Mouse (Mus musculus): ENCODE measurements around the gene Tspan7. TPM values are rescaled to one million over a fixed set of nuclear protein-coding genes. Genes with fewer than 3 reads are reported as not detected.

The Tspan7 gene
- total RNA-seq (2014; rRNA removed) = 11.9 and 12.7 TPM in 2 replicates
- 18.4 and 27.0 TPM in 2 replicates for polyA plus RNA-seq (2012; rRNA removed)

GRCm38 (mm10) chrX:10484872-10485569 lies at the start of gene Tspan7:
TSS of gene Tspan7 (plus strand) at chrX:10485158.
- Histone ChIP-seq H3K36me3 (ENCODE audit: control insufficient read depth, insufficient read depth, low read length) (no peaks in the 10 kb centered on the region), H3K27ac (replicated peaks; ENCODE audit: insufficient read depth, low read depth, low read length) (peak within 1 kb of the TSS; percentile 54), H3K4me3 (ENCODE audit: insufficient read depth, low read depth, low read length) (peak within 1 kb of the TSS; percentile 61), H3K9ac (ENCODE audit: low read depth, low read length) (peak within 1 kb of the TSS; percentile 67), H3K79me2 (ENCODE audit: control insufficient read depth, insufficient read depth, low read length) (peaks cover 3% of the 10 kb centered on the region; the same call in 1 of the 2 replicates), H3K27me3 (ENCODE audit: control insufficient read depth, insufficient read depth, low read length) (no peaks in the 10 kb centered on the region), H3K4me1 (ENCODE audit: control insufficient read depth, insufficient read depth, low read length) (no peaks in the 10 kb centered on the region)
- WGBS = under 1% methylated on average over 33 of the region's 41 CpGs
- TF ChIP-seq CTCF (IDR thresholded peaks at IDR 0.05; ENCODE audit: low read depth, low read length) (peak; percentile 3; the same call in 1 of the 2 replicates), POLR2A (IDR thresholded peaks at IDR 0.05; ENCODE audit: extremely low read depth, insufficient read depth, low read length) (no peak)
- no peak for DNase-seq (ENCODE audit: extremely low read depth, low read depth, low spot score)

GRCm38 (mm10) chrX:10449323-10449980 lies 35.5 kb upstream of the Tspan7 start:
- H3K27me3 ChIP-seq (ENCODE audit: control insufficient read depth, insufficient read depth, low read length) = no peaks in the 10 kb centered on the region
- no peaks in the 10 kb centered on the region for H3K4me1 ChIP-seq (ENCODE audit: control insufficient read depth, insufficient read depth, low read length)
- DNase-seq (ENCODE audit: extremely low read depth, low read depth, low spot score) = no peak
- H3K9ac ChIP-seq (ENCODE audit: low read depth, low read length) = no peak overlapping the region
- TF ChIP-seq CTCF (IDR thresholded peaks at IDR 0.05; ENCODE audit: low read depth, low read length) (no peak), POLR2A (IDR thresholded peaks at IDR 0.05; ENCODE audit: extremely low read depth, insufficient read depth, low read length) (no peak)
- no peak overlapping the region for H3K4me3 ChIP-seq (ENCODE audit: insufficient read depth, low read depth, low read length)
- WGBS = 89% methylated on average over 10 of the region's 10 CpGs
- no peaks in the 10 kb centered on the region for H3K36me3 ChIP-seq (ENCODE audit: control insufficient read depth, insufficient read depth, low read length)
- H3K27ac ChIP-seq (replicated peaks; ENCODE audit: insufficient read depth, low read depth, low read length) = no peak overlapping the region
- H3K79me2 ChIP-seq (ENCODE audit: control insufficient read depth, insufficient read depth, low read length) = no peaks in the 10 kb centered on the region

- H3K79me2 ChIP-seq (ENCODE audit: control insufficient read depth, insufficient read depth, low read length) = no peaks in the 10 kb centered on the region
- no peak overlapping the region for H3K27ac ChIP-seq (replicated peaks; ENCODE audit: insufficient read depth, low read depth, low read length)
- TF ChIP-seq CTCF (IDR thresholded peaks at IDR 0.05; ENCODE audit: low read depth, low read length) = no peak
- no peak for TF ChIP-seq POLR2A (IDR thresholded peaks at IDR 0.05; ENCODE audit: extremely low read depth, insufficient read depth, low read length)
- no peak for DNase-seq (ENCODE audit: extremely low read depth, low read depth, low spot score)
- H3K27me3 ChIP-seq (ENCODE audit: control insufficient read depth, insufficient read depth, low read length) = no peaks in the 10 kb centered on the region
- WGBS = 86% methylated on average over 2 of the region's 2 CpGs
- no peaks in the 10 kb centered on the region for H3K4me1 ChIP-seq (ENCODE audit: control insufficient read depth, insufficient read depth, low read length)
- no peak overlapping the region for H3K9ac ChIP-seq (ENCODE audit: low read depth, low read length)
- no peak overlapping the region for H3K4me3 ChIP-seq (ENCODE audit: insufficient read depth, low read depth, low read length)
- H3K36me3 ChIP-seq (ENCODE audit: control insufficient read depth, insufficient read depth, low read length) = no peaks in the 10 kb centered on the region
Observed at GRCm38 (mm10) chrX:10450143-10451060, 34.6 kb upstream of the Tspan7 start.

GRCm38 (mm10) chrX:10453798-10454197 lies 31.2 kb upstream of the Tspan7 start:
- Histone ChIP-seq H3K9ac (ENCODE audit: low read depth, low read length) (no peak overlapping the region), H3K4me3 (ENCODE audit: insufficient read depth, low read depth, low read length) (no peak overlapping the region), H3K79me2 (ENCODE audit: control insufficient read depth, insufficient read depth, low read length) (no peaks in the 10 kb centered on the region), H3K27ac (replicated peaks; ENCODE audit: insufficient read depth, low read depth, low read length) (no peak overlapping the region), H3K36me3 (ENCODE audit: control insufficient read depth, insufficient read depth, low read length) (no peaks in the 10 kb centered on the region), H3K4me1 (ENCODE audit: control insufficient read depth, insufficient read depth, low read length) (no peaks in the 10 kb centered on the region), H3K27me3 (ENCODE audit: control insufficient read depth, insufficient read depth, low read length) (no peaks in the 10 kb centered on the region)
- DNase-seq (ENCODE audit: extremely low read depth, low read depth, low spot score) = no peak
- 65% methylated on average over 1 of the region's 1 CpGs for WGBS
- TF ChIP-seq POLR2A (IDR thresholded peaks at IDR 0.05; ENCODE audit: extremely low read depth, insufficient read depth, low read length) = no peak
- no peak for TF ChIP-seq CTCF (IDR thresholded peaks at IDR 0.05; ENCODE audit: low read depth, low read length)

GRCm38 (mm10) chrX:10457256-10457655 lies 27.7 kb upstream of the Tspan7 start:
- TF ChIP-seq CTCF (IDR thresholded peaks at IDR 0.05; ENCODE audit: low read depth, low read length) (no peak), POLR2A (IDR thresholded peaks at IDR 0.05; ENCODE audit: extremely low read depth, insufficient read depth, low read length) (no peak)
- Histone ChIP-seq H3K9ac (ENCODE audit: low read depth, low read length) (no peak overlapping the region), H3K4me1 (ENCODE audit: control insufficient read depth, insufficient read depth, low read length) (no peaks in the 10 kb centered on the region), H3K36me3 (ENCODE audit: control insufficient read depth, insufficient read depth, low read length) (no peaks in the 10 kb centered on the region), H3K4me3 (ENCODE audit: insufficient read depth, low read depth, low read length) (no peak overlapping the region), H3K27me3 (ENCODE audit: control insufficient read depth, insufficient read depth, low read length) (no peaks in the 10 kb centered on the region), H3K27ac (replicated peaks; ENCODE audit: insufficient read depth, low read depth, low read length) (no peak overlapping the region), H3K79me2 (ENCODE audit: control insufficient read depth, insufficient read depth, low read length) (no peaks in the 10 kb centered on the region)
- WGBS = 93% methylated on average over 3 of the region's 3 CpGs
- no peak for DNase-seq (ENCODE audit: extremely low read depth, low read depth, low spot score)
